Mouse (Mus musculus): Measurements from ENCODE around the gene Plcl1. TPM values are rescaled to one million over a fixed set of nuclear protein-coding genes. Genes with fewer than 3 reads are reported as not detected.
A peak's percentile ranks its signal among the peaks of the same experiment; 100 is the strongest.
"Not testable (repeated sequence)": the region's sequence is repeated elsewhere in the genome, so short reads cannot be mapped to it uniquely, and the experiment has no call there.

The Plcl1 gene
- polyA plus RNA-seq, 1 experiment: 3.3 TPM

- no peak for DNase-seq (ENCODE audit: low read depth)
Measured at GRCm38 (mm10) chr1:55438617-55439016, 32.9 kb downstream of the Plcl1 start.

DNA sequence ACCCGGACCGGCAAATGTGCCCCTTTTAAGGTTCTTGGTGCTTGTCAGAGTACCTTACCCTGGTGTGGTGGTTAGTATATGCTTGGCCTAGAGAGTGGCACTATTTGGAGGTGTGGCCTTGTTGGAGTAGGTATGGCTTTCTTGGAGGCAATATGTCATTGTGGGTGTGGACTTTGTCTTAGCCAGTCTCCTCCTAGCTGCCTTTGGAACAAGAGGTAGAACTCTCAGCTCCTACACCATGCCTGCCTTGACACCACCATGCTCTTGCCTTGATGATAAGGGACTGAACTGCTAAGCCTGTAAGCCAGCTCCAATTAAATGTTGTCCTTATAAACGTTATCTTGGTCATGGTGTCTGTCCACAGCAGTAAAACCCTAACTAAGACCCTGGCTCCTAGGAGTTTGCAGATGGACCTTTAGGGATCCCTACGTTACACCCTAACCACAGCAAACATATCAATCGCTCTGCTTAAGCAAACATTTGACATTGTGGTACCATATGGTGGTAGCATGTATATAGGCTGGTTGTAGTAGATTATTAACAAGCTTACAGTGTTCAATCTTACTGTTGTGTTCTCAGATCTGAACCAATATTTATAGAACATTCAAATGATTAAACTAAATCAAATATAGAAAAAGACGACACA is 39.4 kb downstream of the Plcl1 start:
- DNase-seq (ENCODE audit: low read depth): no peak

- DNase-seq (ENCODE audit: low read depth): no peak
Measured at GRCm38 (mm10) chr1:55445689-55446044, 39.9 kb downstream of the Plcl1 start.

DNA sequence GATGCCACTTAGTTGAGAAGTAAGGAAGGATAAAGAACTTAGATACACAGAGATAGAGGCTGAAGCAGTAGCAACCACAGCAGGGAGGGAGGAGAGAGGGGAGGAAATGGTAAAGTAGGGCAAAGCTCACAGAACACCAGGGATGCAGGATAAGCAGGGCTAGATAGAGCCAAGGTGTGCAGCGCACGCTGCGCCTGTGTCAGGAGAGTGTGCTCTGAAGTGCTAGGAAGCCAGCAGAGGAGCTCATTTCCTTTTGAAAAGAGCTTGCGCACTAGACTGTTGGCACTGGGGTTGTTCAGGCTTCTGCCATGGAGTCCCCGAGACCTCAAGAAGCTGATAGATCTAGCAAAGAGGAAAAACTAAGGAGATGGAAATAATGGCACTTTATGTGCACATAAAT is 40.6 kb downstream of the Plcl1 start:
- DNase-seq (ENCODE audit: low read depth): no peak

GRCm38 (mm10) chr1:55446876-55447275 is 41.2 kb downstream of the Plcl1 start:
- no peak for DNase-seq (ENCODE audit: low read depth)

DNA sequence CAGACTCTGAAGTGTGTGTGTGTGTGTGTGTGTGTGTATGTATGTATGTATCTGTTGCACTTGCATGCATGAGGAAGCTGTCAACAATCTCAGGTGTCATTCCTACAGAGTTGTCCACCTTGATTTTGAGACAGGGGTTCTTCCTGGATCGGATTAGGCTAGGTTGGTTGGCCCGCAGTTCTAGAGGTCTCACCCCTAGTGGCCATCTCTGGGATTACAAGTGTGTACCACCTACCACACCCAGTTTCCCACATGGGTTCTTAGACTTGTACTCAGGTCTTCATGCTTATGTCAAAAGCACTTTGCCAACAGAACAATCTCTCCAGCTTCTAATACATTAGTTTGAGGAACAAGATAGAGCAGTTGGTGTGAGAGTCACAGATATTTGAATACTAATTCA is 41.9 kb downstream of the Plcl1 start:
- no peak for DNase-seq (ENCODE audit: low read depth)

- DNase-seq (ENCODE audit: low read depth): no peak
Measured at GRCm38 (mm10) chr1:55448104-55448503, 42.4 kb downstream of the Plcl1 start.

- DNase-seq (ENCODE audit: low read depth): no peak
Measured at GRCm38 (mm10) chr1:55449779-55450178, 44.1 kb downstream of the Plcl1 start.

DNA sequence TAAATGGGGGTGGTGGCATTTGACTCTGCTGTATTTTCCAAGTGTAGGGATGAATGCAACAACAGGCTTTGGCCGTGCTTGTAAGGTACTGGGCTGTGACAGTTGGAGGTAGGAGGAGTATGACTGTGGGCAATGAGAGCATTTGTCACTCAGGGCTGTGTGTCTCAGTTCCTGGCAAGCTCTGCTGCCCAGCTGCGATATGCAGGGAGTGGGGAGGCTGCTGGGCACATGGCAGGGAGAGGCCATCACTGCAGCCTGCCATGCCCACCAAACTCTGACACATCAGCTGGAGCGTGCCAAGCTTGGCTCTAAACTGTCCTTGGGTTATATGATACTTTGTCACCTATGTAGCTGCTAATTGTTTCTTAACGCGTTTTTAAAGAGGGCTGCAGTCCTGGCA is 48.4 kb downstream of the Plcl1 start:
- DNase-seq (ENCODE audit: low read depth): peak; percentile 30

DNA sequence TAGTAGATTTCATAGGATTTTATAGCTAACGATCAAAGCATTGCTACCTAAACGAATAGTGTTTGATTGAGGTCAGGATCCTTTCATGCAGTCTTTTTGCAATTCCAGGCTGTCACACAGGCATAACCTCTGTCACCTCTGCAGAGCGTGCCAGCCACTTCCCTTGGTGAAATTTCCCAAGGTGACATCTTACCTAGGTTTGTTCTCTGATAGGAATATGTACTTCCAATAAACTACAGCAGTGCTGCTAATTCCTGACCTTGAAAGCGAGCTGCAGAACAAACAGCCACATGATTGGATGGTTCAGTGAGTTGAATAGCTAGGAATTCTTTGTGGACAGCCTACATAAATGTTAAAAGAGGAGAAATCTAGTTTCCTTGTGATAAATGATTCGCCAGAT is 56.6 kb downstream of the Plcl1 start:
- no peak for DNase-seq (ENCODE audit: low read depth)

GRCm38 (mm10) chr1:55473756-55474155 is 68.0 kb downstream of the Plcl1 start:
- DNase-seq (ENCODE audit: low read depth): no peak

DNA sequence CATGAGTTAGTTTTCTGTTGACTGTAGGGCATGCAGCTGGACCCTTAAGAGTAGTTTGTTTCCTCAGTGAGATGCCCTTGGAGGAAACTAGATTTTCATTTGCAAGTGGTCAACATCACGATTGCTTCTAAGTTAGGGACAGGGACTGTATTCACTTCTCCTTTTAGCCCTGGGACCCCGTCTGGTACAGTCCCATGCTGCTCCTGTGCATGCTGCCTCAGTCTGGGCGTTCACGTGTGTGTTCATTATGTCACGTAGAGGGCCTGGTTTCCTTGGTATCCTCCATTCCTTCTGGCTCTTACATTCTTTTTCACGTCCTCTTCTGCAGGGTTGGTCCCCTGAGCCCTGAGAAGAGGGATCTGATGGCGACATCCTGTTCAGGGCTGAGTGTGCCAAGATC is 69.3 kb downstream of the Plcl1 start:
- DNase-seq (ENCODE audit: low read depth): no peak

GRCm38 (mm10) chr1:55487371-55487770 is 81.7 kb downstream of the Plcl1 start:
- DNase-seq (ENCODE audit: low read depth): not testable (repeated sequence)

GRCm38 (mm10) chr1:55488261-55488660 is 82.5 kb downstream of the Plcl1 start:
- no peak for DNase-seq (ENCODE audit: low read depth)

DNA sequence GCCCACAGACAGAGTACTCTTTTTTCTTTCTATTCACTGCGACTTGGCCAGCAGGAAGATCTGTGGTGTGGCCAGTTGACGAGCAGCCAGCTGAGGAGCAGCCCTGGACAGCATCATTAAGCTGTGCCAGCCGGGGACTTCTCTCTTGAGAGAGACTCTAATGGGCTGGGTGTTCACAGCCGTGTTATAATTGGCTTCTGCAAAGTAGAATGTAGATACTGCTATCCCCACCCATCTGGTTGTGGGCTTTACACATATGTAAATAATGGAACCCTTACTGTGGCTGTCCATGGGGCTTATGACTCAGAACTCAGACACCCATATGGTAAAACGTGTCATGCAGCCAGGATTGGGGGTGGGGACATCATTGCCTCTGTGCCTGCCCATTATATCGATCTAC is 83.6 kb downstream of the Plcl1 start:
- no peak for DNase-seq (ENCODE audit: low read depth)

DNA sequence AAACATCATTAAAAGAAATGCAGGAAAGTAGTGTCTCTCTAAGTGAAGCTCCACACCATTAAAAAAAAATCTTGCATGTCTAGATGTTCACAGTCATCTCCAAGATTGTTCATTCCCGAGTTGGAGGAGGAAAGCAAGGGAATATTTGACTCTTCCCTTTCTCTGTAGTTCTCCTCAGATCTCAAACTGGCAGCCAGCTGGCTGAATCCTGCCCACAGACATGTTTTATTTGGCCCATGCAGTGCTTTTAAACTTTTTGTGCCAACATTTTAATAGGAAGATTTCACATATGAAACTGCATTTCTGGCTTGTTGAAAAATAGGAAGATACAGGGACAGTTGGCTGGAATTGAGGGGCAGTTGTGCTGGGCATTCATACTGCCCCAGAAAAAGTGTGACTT is 94.2 kb downstream of the Plcl1 start:
- peak; percentile 50 for DNase-seq (ENCODE audit: low read depth)

- peak; percentile 22 for DNase-seq (ENCODE audit: low read depth)
Measured at GRCm38 (mm10) chr1:55500981-55501682, 95.4 kb downstream of the Plcl1 start.

- no peak for DNase-seq (ENCODE audit: low read depth)
Measured at GRCm38 (mm10) chr1:55505811-55506210, 100.1 kb downstream of the Plcl1 start.

DNA sequence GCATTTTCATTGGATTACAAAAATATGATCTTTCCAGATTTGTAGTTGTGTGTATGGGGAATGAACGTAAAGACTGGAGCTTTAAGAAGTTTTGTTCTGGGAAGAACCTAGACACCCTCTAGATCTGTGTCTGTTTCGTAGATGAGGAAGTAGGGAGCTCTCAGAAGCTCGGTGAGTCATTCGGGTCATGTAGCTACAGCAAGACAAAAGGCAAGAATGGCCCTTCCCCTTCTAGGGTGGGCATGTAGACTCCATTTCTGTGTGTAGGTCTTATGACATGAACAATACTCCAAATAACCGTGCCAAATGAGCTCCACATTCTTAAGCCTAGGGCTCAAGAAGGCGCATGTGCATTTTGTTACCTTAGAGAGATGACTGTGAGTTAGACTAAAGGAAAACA is 101.3 kb downstream of the Plcl1 start:
- DNase-seq (ENCODE audit: low read depth): no peak

GRCm38 (mm10) chr1:55509587-55509986 is 103.9 kb downstream of the Plcl1 start:
- DNase-seq (ENCODE audit: low read depth): peak; percentile 78

- no peak for DNase-seq (ENCODE audit: low read depth)
Measured at GRCm38 (mm10) chr1:55512165-55512564, 106.4 kb downstream of the Plcl1 start.

DNA sequence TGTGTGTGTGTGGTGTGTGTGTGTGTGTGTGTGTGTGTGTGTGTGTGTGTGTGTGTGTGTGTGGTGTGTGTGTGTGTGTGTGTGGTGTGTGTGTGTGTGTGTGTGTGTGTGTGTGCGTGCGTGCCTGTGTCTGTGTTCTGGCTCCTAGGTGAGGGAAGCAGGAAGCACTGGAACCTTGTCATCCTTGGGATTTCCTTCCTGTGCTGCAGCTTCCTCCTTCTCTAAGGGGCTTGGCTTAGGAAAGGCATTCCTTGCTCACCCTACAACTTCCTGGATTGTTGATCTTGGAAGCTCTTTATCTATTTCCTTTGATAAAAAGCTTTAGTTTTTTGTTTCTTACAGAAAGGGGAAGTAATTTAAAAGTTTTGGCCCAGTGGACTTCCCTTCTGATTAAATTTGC is 107.1 kb downstream of the Plcl1 start:
- DNase-seq (ENCODE audit: low read depth): not testable (repeated sequence)

DNA sequence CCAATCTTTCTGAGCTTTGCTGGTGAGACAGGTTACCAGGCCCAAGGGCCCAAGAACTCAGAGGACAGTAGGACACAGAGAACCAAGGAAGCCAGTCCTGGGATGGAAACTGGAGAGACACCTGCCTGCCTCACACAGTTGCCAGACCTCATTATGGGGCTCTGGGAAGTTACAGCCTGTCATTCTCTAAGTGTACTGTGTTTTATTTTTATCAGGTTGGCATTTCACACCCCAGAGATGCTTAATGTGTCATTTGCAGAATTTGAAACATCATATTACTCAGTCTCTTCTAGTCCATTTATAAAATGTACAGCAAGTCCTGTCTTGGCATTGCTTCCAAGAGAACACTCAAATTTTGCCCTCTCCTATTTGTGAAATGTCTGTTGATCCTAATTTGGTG is 111.5 kb downstream of the Plcl1 start:
- DNase-seq (ENCODE audit: low read depth): no peak

DNA sequence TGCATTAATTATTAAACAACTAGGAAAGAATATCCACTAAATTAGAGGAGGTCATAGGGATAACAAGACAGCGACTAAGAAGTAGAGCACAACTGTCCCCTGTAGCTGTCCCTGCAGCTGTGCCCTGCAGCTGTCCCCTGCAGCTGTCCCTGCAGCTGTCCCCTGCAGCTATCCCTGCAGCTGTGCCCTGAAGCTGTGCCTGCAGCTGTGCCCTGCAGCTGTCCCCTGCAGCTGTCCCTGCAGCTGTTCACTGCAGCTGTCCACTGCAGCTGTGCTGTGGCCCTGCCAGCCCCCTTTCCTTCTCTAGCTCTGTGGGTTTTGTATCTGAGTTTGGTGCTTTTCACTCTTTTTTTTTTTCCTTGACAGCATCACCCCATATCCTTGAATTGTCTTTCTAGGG is 118.2 kb downstream of the Plcl1 start:
- no peak for DNase-seq (ENCODE audit: low read depth)

All from gonadal fat pad, adult 2 months (tissue).